Mouse (Mus musculus) 3T3-L1 (cell line): ENCODE data around the gene Elf2.
"Not testable (repeated sequence)": the region's sequence is repeated elsewhere in the genome, so short reads cannot be mapped to it uniquely, and the experiment has no call there.

Experiments
- DNase-seq: peaks from one replicate; pipeline ENCODE4 v3.0.0-alpha.2; 2015; ENCODE audit warnings: low read depth, low spot score

Elf2 gene

GRCm38 (mm10) chr3:51233918-51234751, 106.3 kb downstream of the Elf2 start:
- DNase-seq = peak; percentile 91

- DNase-seq = no peak
These were observed 107.0 kb downstream of the Elf2 start for GRCm38 (mm10) chr3:51233474-51233873.

GRCm38 (mm10) chr3:51232205-51232910, 108.1 kb downstream of the Elf2 start:
- DNase-seq = no peak

- DNase-seq = no peak
These were observed 109.0 kb downstream of the Elf2 start for GRCm38 (mm10) chr3:51231499-51231898.

- no peak for DNase-seq
These were observed 109.6 kb downstream of the Elf2 start for GRCm38 (mm10) chr3:51230886-51231285.

- no peak for DNase-seq
These were observed 110.2 kb downstream of the Elf2 start for GRCm38 (mm10) chr3:51230146-51230835.

- no peak for DNase-seq
These were observed 111.2 kb downstream of the Elf2 start for GRCm38 (mm10) chr3:51229226-51229625.

GRCm38 (mm10) chr3:51228821-51229205, 111.7 kb downstream of the Elf2 start:
- no peak for DNase-seq

GRCm38 (mm10) chr3:51228038-51228820, 112.2 kb downstream of the Elf2 start:
- DNase-seq = peak; percentile 63

GRCm38 (mm10) chr3:51226601-51227000, 113.9 kb downstream of the Elf2 start:
- no peak for DNase-seq

GRCm38 (mm10) chr3:51225979-51226378, 114.5 kb downstream of the Elf2 start:
- DNase-seq = no peak

- DNase-seq = no peak
These were observed 115.2 kb downstream of the Elf2 start for GRCm38 (mm10) chr3:51225226-51225750.

- peak; percentile 85 for DNase-seq
These were observed 115.9 kb downstream of the Elf2 start, which contains the start of gene Noct for GRCm38 (mm10) chr3:51224363-51225225. Gene Noct, plus strand, starts transcription at chr3:51224447.

GRCm38 (mm10) chr3:51223556-51223955, 116.9 kb downstream of the Elf2 start:
- DNase-seq = no peak

- DNase-seq = peak; percentile 94
These were observed 117.5 kb downstream of the Elf2 start for GRCm38 (mm10) chr3:51222834-51223460.

GRCm38 (mm10) chr3:51222302-51222701, 118.2 kb downstream of the Elf2 start:
- DNase-seq = peak; percentile 64

GRCm38 (mm10) chr3:51221847-51222246, 118.6 kb downstream of the Elf2 start:
- no peak for DNase-seq

- DNase-seq = peak; percentile 80
These were observed 119.6 kb downstream of the Elf2 start for GRCm38 (mm10) chr3:51220846-51221245.

GRCm38 (mm10) chr3:51219213-51219612, 121.2 kb downstream of the Elf2 start:
- DNase-seq = peak; percentile 48

- not testable (repeated sequence) for DNase-seq
These were observed 122.1 kb downstream of the Elf2 start for GRCm38 (mm10) chr3:51218385-51218784.
